In genomic region chr7:130834958-130835861, GRCm38 (mm10) we compare ENCODE assay signal across 7 mouse cellular contexts. TPM values are rescaled to one million over a fixed set of nuclear protein-coding genes. Genes with fewer than 3 reads are reported as not detected.
DNase-seq lines count a peak whose midpoint lies in the region; ATAC-seq and TF ChIP-seq lines count a peak whose summit lies in the region.

No protein-coding gene starts in this region.

- H3K27me3 ChIP-seq in Patski = no peaks in the 10 kb centered on the region
- no peaks in the 10 kb centered on the region for H3K27me3 ChIP-seq in kidney, postnatal 0 days (ENCODE audit: insufficient read depth, low read length)
- no peaks in the 10 kb centered on the region for H3K27me3 ChIP-seq in midbrain, embryonic 16.5 days (ENCODE audit: control insufficient read depth, insufficient read depth, low read depth, low read length)

- H3K4me2 ChIP-seq in kidney, postnatal 0 days (ENCODE audit: low read length) = 0 out of 2 replicates have a peak overlapping the region, but pooled peaks have one; percentile 0
- 0 out of 2 replicates have a peak overlapping the region, but pooled peaks have one; percentile 4 for H3K4me2 ChIP-seq in midbrain, embryonic 16.5 days (ENCODE audit: low read length)

- 13% methylated on average over 18 of the region's 18 CpGs for WGBS in kidney, postnatal 0 days
- 6% methylated on average over 18 of the region's 18 CpGs for WGBS in midbrain, embryonic 16.5 days

- H3K4me1 ChIP-seq in kidney, postnatal 0 days (replicated peaks; ENCODE audit: insufficient read depth, low read length) = peaks cover 21% of the 10 kb centered on the region
- H3K4me1 ChIP-seq in midbrain, embryonic 16.5 days (ENCODE audit: control insufficient read depth, insufficient read depth, low read length) = peaks cover 18% of the 10 kb centered on the region

- CTCF ChIA-PET in Patski (lab: Charles Lee) = interaction anchor here (0.6 to 1.5 kb wide), 3 partner anchors 26 to 159 kb away, joined by 3 to 6 read pairs (median 3); no protein-coding TSS in a partner anchor

- in situ Hi-C loops in Patski (cut with MboI; ENCODE audit: low pct_unique_long_range_greater_than_20kb) = loop anchor here (5.0 kb wide), 2 partner anchors 62 to 142 kb away; no protein-coding TSS in a partner anchor

- TF ChIP-seq CTCF in Patski (IDR thresholded peaks at IDR 0.05) = no peak
- TF ChIP-seq CTCF in kidney, postnatal 0 days (IDR thresholded peaks at IDR 0.05; ENCODE audit: low read depth) = no peak

- intact Hi-C loops in gastrocnemius, postnatal 14 days (cut with DNase I; ENCODE audit: low total_unique reads) = no loop called here

- ATAC-seq in Patski = peak; percentile 65
- ATAC-seq in kidney, postnatal 0 days (replicated peaks; ENCODE audit: low FRiP score, low read depth) = peak; percentile 33; the same call in 1 of the 2 replicates
- ATAC-seq in midbrain, embryonic 16.5 days = no peak
- no peak for ATAC-seq in megakaryocyte progenitor cell, adult 5-6 weeks (replicated peaks; ENCODE audit: poor library complexity)
- no peak for ATAC-seq in megakaryocyte, adult 5-6 weeks (ENCODE audit: poor library complexity, severe bottlenecking)

- peak; percentile 92 for DNase-seq in Patski (ENCODE audit: low read depth, low spot score)
- DNase-seq in brain, adult 2 months (ENCODE audit: low read depth, low spot score) = peak; percentile 82
- DNase-seq in gastrocnemius, postnatal 14 days = peak; percentile 26
- peak; percentile 77 for DNase-seq in kidney, postnatal 0 days (ENCODE audit: low spot score)

- no peak overlapping the region for H3K4me3 ChIP-seq in kidney, postnatal 0 days (replicated peaks; ENCODE audit: low read depth, low read length)
- H3K4me3 ChIP-seq in midbrain, embryonic 16.5 days (ENCODE audit: low read depth, low read length) = no peak overlapping the region

- no peak overlapping the region for H3K9ac ChIP-seq in kidney, postnatal 0 days (ENCODE audit: low read depth, low read length)
- no peak overlapping the region for H3K9ac ChIP-seq in midbrain, embryonic 16.5 days (ENCODE audit: low read depth, low read length)

- no peaks in the 10 kb centered on the region for H3K9me3 ChIP-seq in kidney, postnatal 0 days (replicated peaks; ENCODE audit: low read length)
- no peaks in the 10 kb centered on the region for H3K9me3 ChIP-seq in midbrain, embryonic 16.5 days (replicated peaks; ENCODE audit: control insufficient read depth, low read length, poor library complexity, severe bottlenecking)

- peak overlapping the region; percentile 67 for H3K27ac ChIP-seq in kidney, postnatal 0 days
- no peak overlapping the region for H3K27ac ChIP-seq in midbrain, embryonic 16.5 days (ENCODE audit: low read length)

- POLR2A ChIA-PET in Patski (lab: Charles Lee) = interaction anchor here (0.6 to 1.6 kb wide), 6 partner anchors 11 to 128 kb away, joined by 3 to 9 read pairs (median 5); no protein-coding TSS in a partner anchor

- H3K36me3 ChIP-seq in kidney, postnatal 0 days (ENCODE audit: insufficient read depth, low read length) = no peaks in the 10 kb centered on the region
- H3K36me3 ChIP-seq in midbrain, embryonic 16.5 days (ENCODE audit: control insufficient read depth, insufficient read depth, low read length) = no peaks in the 10 kb centered on the region

RNA-seq across cellular contexts. Expression of gene Plekha1, which starts 30.3 kb away (rescaled TPM):
- polyA plus RNA-seq in Patski (2021) = 90.0 TPM
- 10 to 100 TPM; 23.8 to 29.4 TPM for total RNA-seq in gastrocnemius, postnatal 14 days (2021)
- 58.6 and 67.7 TPM in 2 replicates for polyA plus RNA-seq in kidney, postnatal 0 days (2015; fragmentation: Nextera tagmentation; extraction: Ambion mirVana)
- 66.1 and 72.3 TPM in 2 replicates for polyA plus RNA-seq in midbrain, embryonic 16.5 days (2015; fragmentation: Nextera tagmentation; extraction: Ambion mirVana)
- total RNA-seq in megakaryocyte progenitor cell, adult 5-6 weeks (2015) = 12.4 and 14.0 TPM in 2 replicates
- total RNA-seq in megakaryocyte progenitor cell, adult 5-6 weeks (2017) = 19.3 and 23.3 TPM in 2 replicates
- 36.5 and 38.9 TPM in 2 replicates for total RNA-seq in megakaryocyte, adult 5-6 weeks (2015)
- total RNA-seq in megakaryocyte, adult 5-6 weeks (2017) = 56.6 and 57.7 TPM in 2 replicates

Comparison
In these comparisons a context has a peak if more than half of its experiments do, and no peak if none do; other contexts are left out.
1. ATAC-seq: peak in Patski (single experiment) and kidney, postnatal 0 days (single experiment); none in midbrain, embryonic 16.5 days (single experiment), megakaryocyte progenitor cell, adult 5-6 weeks (single experiment) and megakaryocyte, adult 5-6 weeks (single experiment).
2. DNase-seq: peak in every context shown above with its lines; median percentile 92 in Patski; 82 in brain, adult 2 months; 77 in kidney, postnatal 0 days; 26 in gastrocnemius, postnatal 14 days.